ENCODE assay signal across 32 mouse cellular contexts in the genomic region with DNA sequence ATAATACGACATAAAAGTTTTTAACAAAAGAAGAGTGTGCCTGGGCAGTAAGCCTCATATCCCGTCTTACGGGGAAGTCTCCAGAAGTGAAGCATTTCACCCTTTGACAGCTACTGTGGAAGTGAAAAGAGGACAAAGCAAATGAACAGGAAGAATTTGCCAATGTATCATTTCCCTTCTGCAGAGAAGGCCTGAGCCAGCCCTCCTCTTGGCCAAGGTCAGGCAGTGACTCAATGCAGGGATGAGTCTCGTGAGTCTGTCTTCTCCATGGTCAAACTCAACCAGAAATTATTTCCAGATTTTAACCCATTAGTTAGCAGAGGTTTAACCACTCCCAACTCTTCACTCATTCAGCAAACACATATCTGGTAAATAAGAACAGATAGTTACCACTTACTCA. TPM values are rescaled to one million over a fixed set of nuclear protein-coding genes. Genes with fewer than 3 reads are reported as not detected.
DNase-seq lines count a peak whose midpoint lies in the region; TF ChIP-seq lines count a peak whose summit lies in the region.
"Had no signal": no experiment of that assay in that cellular context is flagged by ENCODE, and none has a peak within 500 bp of the region (broad histone marks: within the 10 kb centered on the region; RNA-seq: fewer than 3 reads in every experiment).

No protein-coding gene starts in this region.

- H3K4me1 ChIP-seq in bone marrow macrophage, adult 2 months (ENCODE audit: control insufficient read depth, insufficient read depth, low read length), result peaks cover 43% of the 10 kb centered on the region
- H3K4me1 ChIP-seq: forebrain, embryonic 10.5 days; midbrain, embryonic 10.5 days; neural tube, embryonic 15.5 days had no signal

- H3K27ac ChIP-seq in gastrocnemius, adult 2 months, result no peak overlapping the region
- H3K27ac ChIP-seq in bone marrow macrophage, adult 2 months (ENCODE audit: insufficient read depth, low read depth, low read length), result peak overlapping the region; percentile 62
- H3K27ac ChIP-seq: forebrain, embryonic 10.5 days; heart, embryonic 15.5 days; hindbrain, embryonic 13.5 days; kidney, postnatal 0 days; midbrain, embryonic 10.5 days; neural tube, embryonic 15.5 days had no signal

- peak; percentile 47 for DNase-seq in gastrocnemius, adult 2 months
- no peak for DNase-seq in gastrocnemius, adult 18-20 months (ENCODE audit: low spot score)
- DNase-seq in adrenal gland, adult 2 months, result peak; percentile 87
- DNase-seq in skeletal muscle tissue, adult 2 months (ENCODE audit: low read depth, low spot score), result peak; percentile 36
- no peak for DNase-seq in spleen, postnatal 14 days (ENCODE audit: low spot score in 2 of 2)
- DNase-seq in ovary, postnatal 10 days (ENCODE audit: low spot score), result no peak
- DNase-seq: cerebellum, adult 11 months; cerebellum, postnatal 10 days; gastrocnemius, postnatal 25 days; heart, postnatal 36 days; kidney, adult 18-20 months; lung, postnatal 10 days; spleen, adult 18-20 months; thymus, postnatal 14 days had no signal

- no peak for TF ChIP-seq CTCF in gastrocnemius, adult 2 months (IDR thresholded peaks at IDR 0.05)
- TF ChIP-seq CTCF in bone marrow macrophage, adult 2 months (IDR thresholded peaks at IDR 0.05; ENCODE audit: low read depth, low read length), result no peak

- intact Hi-C loops in gastrocnemius, adult 2 months (cut with DNase I), result no loop called here

- H3K4me3 ChIP-seq in gastrocnemius, adult 2 months, result no peak overlapping the region
- no peak overlapping the region for H3K4me3 ChIP-seq in bone marrow macrophage, adult 2 months (ENCODE audit: insufficient read depth, low read length)
- H3K4me3 ChIP-seq: forebrain, embryonic 10.5 days; heart, embryonic 15.5 days; hindbrain, embryonic 13.5 days; midbrain, embryonic 10.5 days; neural tube, embryonic 15.5 days had no signal

- TF ChIP-seq POLR2A in bone marrow macrophage, adult 2 months (IDR thresholded peaks at IDR 0.05; ENCODE audit: borderline replicate concordance, low read depth, low read length), result no peak

RNA-seq across cellular contexts. Expression of gene Ccl2, which starts 11.6 kb away (rescaled TPM):
- under 1 TPM in 1 of 2 experiments, not detected in 1; 0.41 TPM for total RNA-seq in gastrocnemius, adult 2 months (2021)
- 1 to 10 TPM in 1 of 2 experiments, under 1 TPM in 1; 0.48 to 1.5 TPM for total RNA-seq in gastrocnemius, adult 18-20 months (2021)
- total RNA-seq in adrenal gland, adult 2 months (2021), result 1 to 10 TPM in 1 of 2 experiments, under 1 TPM in 1; 0.98 to 2.0 TPM
- 4.1 and 5.5 TPM in 2 replicates for polyA plus RNA-seq in adrenal gland, adult 2 months (2012; rRNA removed)
- polyA plus RNA-seq in bone marrow macrophage, adult 2 months (2012; ENCODE audit: insufficient read depth, insufficient read length, missing spikeins), result 4.0 and 4.7 TPM in 2 replicates
- total RNA-seq: layer of hippocampus, postnatal 14 days had no signal
- polyA plus RNA-seq: CD4-positive, CD25-positive, alpha-beta regulatory T cell, adult 4 months; limb, embryonic 11.5 days had no signal

RNA-seq across cellular contexts. Expression of gene Gm17268, which starts 14.6 kb away (rescaled TPM):
- total RNA-seq in gastrocnemius, adult 2 months (2021), result not detected
- total RNA-seq in gastrocnemius, adult 18-20 months (2021), result not detected
- not detected for total RNA-seq in adrenal gland, adult 2 months (2021)
- not detected in 2 replicates for polyA plus RNA-seq in adrenal gland, adult 2 months (2012; rRNA removed)
- not detected in 2 replicates for polyA plus RNA-seq in bone marrow macrophage, adult 2 months (2012; ENCODE audit: insufficient read depth, insufficient read length, missing spikeins)
- total RNA-seq: adrenal gland, adult 18-20 months; gastrocnemius, postnatal 25 days; heart, adult 8-10 months; heart, postnatal 36 days; layer of hippocampus, postnatal 14 days; liver, adult 2 months had no signal
- polyA plus RNA-seq: CD4-positive, CD25-positive, alpha-beta regulatory T cell, adult 4 months; embryonic facial prominence, embryonic 11.5 days; forebrain, embryonic 10.5 days; forebrain, embryonic 16.5 days; heart, embryonic 15.5 days; hindbrain, embryonic 13.5 days; kidney, postnatal 0 days; large intestine, adult 2 months; limb, embryonic 11.5 days; liver, adult 2 months; liver, embryonic 16.5 days; midbrain, embryonic 10.5 days; neural tube, embryonic 15.5 days; stomach, embryonic 14.5 days had no signal

RNA-seq across cellular contexts. Expression of gene Ccl7, which starts 21.7 kb away (rescaled TPM):
- total RNA-seq in gastrocnemius, adult 2 months (2021), result not detected
- 1 to 10 TPM in 1 of 2 experiments, not detected in 1; 1.2 TPM for total RNA-seq in gastrocnemius, adult 18-20 months (2021)
- 1 to 10 TPM in 1 of 2 experiments, under 1 TPM in 1; 0.49 to 2.9 TPM for total RNA-seq in adrenal gland, adult 2 months (2021)
- 0.28 and 0.48 TPM in 2 replicates for polyA plus RNA-seq in adrenal gland, adult 2 months (2012; rRNA removed)
- polyA plus RNA-seq in bone marrow macrophage, adult 2 months (2012; ENCODE audit: insufficient read depth, insufficient read length, missing spikeins), result 1.9 and 2.0 TPM in 2 replicates
- total RNA-seq: layer of hippocampus, postnatal 14 days had no signal
- polyA plus RNA-seq: CD4-positive, CD25-positive, alpha-beta regulatory T cell, adult 4 months; embryonic facial prominence, embryonic 11.5 days; limb, embryonic 11.5 days; liver, adult 2 months had no signal

RNA-seq across cellular contexts. Expression of gene Ccl11, which starts 33.9 kb away (rescaled TPM):
- 10 to 100 TPM; 21.3 to 22.1 TPM for total RNA-seq in gastrocnemius, adult 2 months (2021)
- total RNA-seq in gastrocnemius, adult 18-20 months (2021), result 10 to 100 TPM; 13.2 to 21.0 TPM
- total RNA-seq in adrenal gland, adult 2 months (2021), result 10 to 100 TPM in 1 of 2 experiments, 1 to 10 TPM in 1; 5.2 to 13.8 TPM
- 3.3 and 3.5 TPM in 2 replicates for polyA plus RNA-seq in adrenal gland, adult 2 months (2012; rRNA removed)
- polyA plus RNA-seq in bone marrow macrophage, adult 2 months (2012; ENCODE audit: insufficient read depth, insufficient read length, missing spikeins), result not detected in 2 replicates
- polyA plus RNA-seq: CD4-positive, CD25-positive, alpha-beta regulatory T cell, adult 4 months; embryonic facial prominence, embryonic 11.5 days; forebrain, embryonic 10.5 days; forebrain, embryonic 16.5 days; limb, embryonic 11.5 days; midbrain, embryonic 10.5 days had no signal

RNA-seq across cellular contexts. Expression of gene Asic2, which starts 55.5 kb away (rescaled TPM):
- under 1 TPM in 1 of 2 experiments, not detected in 1; 0.10 TPM for total RNA-seq in gastrocnemius, adult 2 months (2021)
- under 1 TPM; 0.11 to 0.31 TPM for total RNA-seq in gastrocnemius, adult 18-20 months (2021)
- total RNA-seq in adrenal gland, adult 2 months (2021), result 1 to 10 TPM; 2.1 to 2.7 TPM
- 1.9 and 3.3 TPM in 2 replicates for polyA plus RNA-seq in adrenal gland, adult 2 months (2012; rRNA removed)
- polyA plus RNA-seq in bone marrow macrophage, adult 2 months (2012; ENCODE audit: insufficient read depth, insufficient read length, missing spikeins), result not detected in 2 replicates
- total RNA-seq: gastrocnemius, postnatal 25 days; heart, postnatal 36 days had no signal
- polyA plus RNA-seq: CD4-positive, CD25-positive, alpha-beta regulatory T cell, adult 4 months; heart, embryonic 15.5 days; liver, adult 2 months; liver, embryonic 16.5 days had no signal

Comparison
In these comparisons a context has a peak if more than half of its experiments do, and no peak if none do; other contexts are left out.
1. DNase-seq: peak in gastrocnemius, adult 2 months (single experiment), adrenal gland, adult 2 months (single experiment) and skeletal muscle tissue, adult 2 months (single experiment); none in gastrocnemius, adult 18-20 months (single experiment), spleen, postnatal 14 days (0 of 2) and ovary, postnatal 10 days (single experiment).